Mouse (Mus musculus): ENCODE measurements around the gene Kif17.

GRCm38 (mm10) chr4:138293261-138293948 is 43.2 kb downstream of the Kif17 start:
- TF ChIP-seq CTCF (IDR thresholded peaks at IDR 0.05; ENCODE audit: borderline replicate concordance, extremely low read depth, insufficient read depth, insufficient read length), result no peak
- no peak for TF ChIP-seq POLR2A (IDR thresholded peaks at IDR 0.05; ENCODE audit: borderline replicate concordance, extremely low read depth, insufficient read depth, insufficient read length, poor library complexity, severe bottlenecking)

Measured in brain, embryonic 14.5 days (tissue).